Mouse (Mus musculus) thymus, postnatal 4 days (tissue): ENCODE measurements around the gene Frmd4b.
"Not testable (repeated sequence)": the region's sequence is repeated elsewhere in the genome, so short reads cannot be mapped to it uniquely, and the experiment has no call there.

Source experiments
- DNase-seq: peaks from one replicate; pipeline ENCODE4 v3.0.0; 2021

Frmd4b gene

GRCm38 (mm10) chr6:97462421-97462820, 154.9 kb downstream of the Frmd4b start:
- no peak for DNase-seq

GRCm38 (mm10) chr6:97459112-97459511, 158.2 kb downstream of the Frmd4b start:
- no peak for DNase-seq

GRCm38 (mm10) chr6:97458358-97458757, 159.0 kb downstream of the Frmd4b start:
- DNase-seq: no peak

GRCm38 (mm10) chr6:97457954-97458353, 159.4 kb downstream of the Frmd4b start:
- DNase-seq: no peak

- no peak for DNase-seq
Observed at GRCm38 (mm10) chr6:97457210-97457609, 160.1 kb downstream of the Frmd4b start.

- no peak for DNase-seq
Observed at GRCm38 (mm10) chr6:97452223-97452622, 165.1 kb downstream of the Frmd4b start.

GRCm38 (mm10) chr6:97449806-97450205, 167.5 kb downstream of the Frmd4b start:
- no peak for DNase-seq

- no peak for DNase-seq
Observed at GRCm38 (mm10) chr6:97447020-97447419, 170.3 kb downstream of the Frmd4b start.

GRCm38 (mm10) chr6:97444145-97444544, 173.2 kb downstream of the Frmd4b start:
- no peak for DNase-seq

GRCm38 (mm10) chr6:97443522-97443921, 173.8 kb downstream of the Frmd4b start:
- no peak for DNase-seq

- DNase-seq: no peak
Observed at GRCm38 (mm10) chr6:97441357-97441756, 176.0 kb downstream of the Frmd4b start.

- no peak for DNase-seq
Observed at GRCm38 (mm10) chr6:97438918-97439645, 178.3 kb downstream of the Frmd4b start.

- no peak for DNase-seq
Observed at GRCm38 (mm10) chr6:97434753-97435152, 182.6 kb downstream of the Frmd4b start.

- no peak for DNase-seq
Observed at GRCm38 (mm10) chr6:97431309-97432004, 185.9 kb downstream of the Frmd4b start.

GRCm38 (mm10) chr6:97430519-97430918, 186.8 kb downstream of the Frmd4b start:
- DNase-seq: no peak

- no peak for DNase-seq
Observed at GRCm38 (mm10) chr6:97429688-97430343, 187.5 kb downstream of the Frmd4b start.

- DNase-seq: peak; percentile 78
Observed at GRCm38 (mm10) chr6:97419771-97420446, 197.4 kb downstream of the Frmd4b start.

GRCm38 (mm10) chr6:97416972-97417554, 200.3 kb downstream of the Frmd4b start:
- DNase-seq: peak; percentile 85

GRCm38 (mm10) chr6:97415578-97415977, 201.8 kb downstream of the Frmd4b start:
- DNase-seq: not testable (repeated sequence)

- DNase-seq: no peak
Observed at GRCm38 (mm10) chr6:97413453-97413852, 203.9 kb downstream of the Frmd4b start.

GRCm38 (mm10) chr6:97412403-97412802, 204.9 kb downstream of the Frmd4b start:
- DNase-seq: no peak

GRCm38 (mm10) chr6:97411327-97411726, 206.0 kb downstream of the Frmd4b start:
- DNase-seq: no peak
